Mouse (Mus musculus): ENCODE data around the gene Fyb. TPM values are rescaled to one million over a fixed set of nuclear protein-coding genes. Genes with fewer than 3 reads are reported as not detected.
A peak's percentile ranks its signal among the peaks of the same experiment; 100 is the strongest.

The Fyb gene
- total RNA-seq, 1 experiment from 2014 or later, result 27.8 TPM

DNA sequence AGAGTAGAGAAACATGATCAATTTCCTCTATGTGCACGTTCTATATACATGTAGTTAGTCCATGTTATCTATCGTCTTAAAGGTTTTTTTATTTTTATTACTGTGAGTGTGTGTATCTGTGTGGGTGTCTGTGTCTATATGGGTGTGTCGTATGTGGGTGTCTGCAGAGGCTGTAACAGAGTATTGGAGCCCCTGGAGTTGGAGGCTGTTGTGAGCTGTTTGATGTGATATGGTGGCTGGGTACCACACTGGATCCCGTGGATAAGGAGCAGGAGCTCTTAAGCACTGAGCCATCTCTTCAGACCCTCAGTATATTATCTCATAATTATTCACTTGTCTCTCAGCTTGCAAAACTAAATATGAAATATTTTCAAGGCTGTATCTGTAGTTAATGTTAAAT is 135.4 kb downstream of the Fyb start:
- DNase-seq, result no peak

DNA sequence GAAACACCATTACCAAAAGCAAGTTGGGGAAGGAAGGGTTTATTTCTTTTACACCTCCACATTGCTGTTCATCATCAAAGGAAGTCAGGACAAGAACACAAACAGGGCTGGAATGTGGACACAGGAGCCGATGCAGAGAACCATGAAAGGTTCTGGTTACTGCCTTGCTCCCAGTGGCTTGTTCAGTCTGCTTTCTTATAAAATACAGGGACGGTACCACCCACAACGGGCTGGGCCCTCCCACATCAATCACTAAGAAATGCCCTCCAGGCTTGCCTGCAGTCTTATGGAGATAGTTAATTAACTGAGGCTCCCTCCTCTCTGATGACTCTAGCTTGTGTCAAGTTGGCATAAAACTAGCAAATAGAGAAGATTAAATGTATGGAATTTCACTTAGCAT is 139.3 kb downstream of the Fyb start:
- no peak for DNase-seq

DNA sequence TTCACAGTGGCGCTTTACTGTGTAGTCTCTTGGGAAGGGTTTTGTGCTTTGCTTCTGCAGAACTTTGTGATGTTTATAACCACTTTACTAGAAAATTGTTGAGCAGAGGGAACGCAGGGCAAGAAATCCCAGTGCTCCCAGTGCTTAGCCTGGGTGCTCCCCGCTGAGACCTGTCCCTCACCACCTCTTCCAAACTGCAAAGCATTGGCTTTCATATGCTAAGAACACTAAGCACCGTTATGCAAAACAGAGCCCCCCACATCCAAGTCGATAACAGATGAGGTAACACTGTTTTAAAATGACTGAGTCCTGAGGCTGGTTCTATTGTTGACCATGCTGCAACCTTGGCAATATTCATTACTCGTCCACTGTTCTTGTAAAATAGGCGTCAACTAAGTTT is 141.3 kb downstream of the Fyb start:
- no peak for DNase-seq

DNA sequence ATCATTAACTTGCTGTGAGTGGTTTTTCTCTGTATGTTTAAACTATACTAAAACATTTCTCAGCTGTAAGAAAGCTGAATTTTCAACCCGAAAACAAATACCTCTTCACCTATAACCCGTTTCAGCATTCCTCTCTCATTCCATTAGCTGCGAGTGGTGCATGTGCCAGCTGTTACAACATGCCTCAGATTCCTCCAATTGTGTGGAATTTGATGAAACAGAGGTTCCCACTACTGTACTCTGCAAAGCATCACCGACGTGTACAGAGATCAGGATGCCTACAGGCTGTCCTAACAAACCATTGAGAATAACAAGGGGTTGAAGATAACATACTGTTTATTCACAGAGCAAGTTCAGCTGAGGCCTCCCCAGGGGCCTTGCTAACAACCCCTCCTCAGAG is 143.4 kb downstream of the Fyb start:
- DNase-seq, result no peak

DNA sequence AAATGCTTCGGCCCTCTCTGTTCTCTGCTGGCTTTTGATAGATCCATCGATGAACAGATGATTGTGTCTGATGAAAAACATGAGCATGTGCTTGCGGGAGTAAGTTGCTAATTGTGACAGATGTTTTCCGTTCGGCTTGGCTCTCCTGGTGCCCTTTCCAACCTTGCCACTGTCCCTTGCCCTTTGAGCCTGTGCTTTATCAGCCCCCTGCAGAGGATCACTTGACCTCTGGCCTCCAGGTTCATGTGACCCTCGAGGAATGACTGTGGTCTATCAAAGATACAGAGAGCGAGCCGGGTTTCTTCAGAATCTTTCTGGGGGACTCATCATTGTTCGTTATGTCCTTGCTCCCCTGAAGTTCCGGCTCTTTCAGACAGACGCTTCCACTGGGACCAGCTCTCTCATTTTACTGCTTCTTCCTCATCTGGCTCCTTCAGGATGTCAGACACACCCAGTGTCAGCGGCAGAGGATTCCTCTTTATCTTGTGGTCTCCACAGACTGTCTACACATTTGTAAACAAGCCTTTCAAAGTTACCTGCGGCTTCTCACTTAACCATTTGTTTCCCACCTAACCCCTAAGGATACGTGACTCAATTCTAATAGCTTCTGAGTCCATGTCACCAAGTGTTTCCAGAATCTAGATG is 146.3 kb downstream of the Fyb start:
- DNase-seq, result no peak

DNA sequence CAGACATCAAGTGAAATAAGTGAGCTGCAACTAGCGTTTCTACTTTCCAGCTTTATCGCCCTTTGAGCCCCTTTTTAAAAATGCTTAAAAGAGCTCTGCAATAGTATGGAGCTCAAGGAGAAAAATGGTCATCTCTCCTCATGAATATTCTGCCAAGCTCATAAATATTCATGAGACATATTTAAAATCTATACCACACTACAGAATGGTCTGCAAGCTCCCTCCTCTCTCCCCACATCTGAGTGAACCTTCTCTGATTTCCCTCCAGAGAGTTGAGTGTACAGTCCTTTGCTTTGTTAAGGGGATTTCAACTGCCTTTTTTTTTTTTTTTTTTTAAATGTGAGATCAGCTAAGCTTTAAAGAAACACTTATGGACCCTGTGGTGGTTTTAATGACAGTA is 155.8 kb downstream of the Fyb start:
- DNase-seq, result no peak

DNA sequence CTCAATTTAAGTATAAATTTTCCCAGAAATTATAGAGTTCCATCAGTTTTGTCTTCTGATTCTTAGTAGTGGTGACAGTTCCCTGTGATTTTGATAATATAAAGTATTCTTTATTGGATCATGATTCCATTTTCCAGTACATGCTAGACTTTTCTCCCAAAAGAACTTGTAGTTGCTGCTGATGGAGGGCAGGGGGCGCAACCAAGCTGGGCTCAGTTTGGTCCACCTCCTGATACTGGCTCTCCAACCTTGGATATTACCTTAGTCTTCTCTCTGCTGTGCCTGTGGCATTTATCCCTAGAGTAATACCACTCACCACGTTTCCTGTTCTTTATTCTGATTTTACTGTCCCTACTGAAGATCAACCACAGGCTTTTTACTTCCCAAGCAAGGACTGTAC is 179.5 kb downstream of the Fyb start:
- DNase-seq, result peak; percentile 62

DNA sequence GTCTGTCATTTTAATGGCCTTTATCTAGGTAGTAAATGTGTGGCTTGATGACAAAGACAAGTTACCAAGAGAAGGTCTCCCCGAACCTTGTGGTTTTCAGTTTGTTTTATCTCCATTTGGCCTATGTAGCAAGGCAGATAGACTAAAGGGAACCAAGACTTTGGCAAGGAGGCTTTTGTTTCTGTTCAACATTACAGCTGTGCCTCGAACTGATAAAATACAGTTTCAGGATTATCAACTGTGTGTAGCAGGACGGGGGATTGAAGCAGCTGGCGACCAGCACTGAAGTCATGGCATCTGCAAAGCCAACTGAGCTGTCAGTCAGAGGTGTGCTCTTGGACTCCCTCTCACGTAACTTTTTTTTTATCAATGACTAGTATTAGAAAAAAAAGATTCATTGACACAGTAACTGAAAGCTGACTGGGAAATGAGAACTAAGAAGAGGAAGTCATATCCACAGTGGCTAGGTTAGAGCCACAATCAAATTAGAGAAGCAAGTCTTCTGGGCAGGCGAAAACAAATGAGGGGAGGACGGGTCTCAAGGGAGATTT is 182.8 kb downstream of the Fyb start:
- no peak for DNase-seq

DNA sequence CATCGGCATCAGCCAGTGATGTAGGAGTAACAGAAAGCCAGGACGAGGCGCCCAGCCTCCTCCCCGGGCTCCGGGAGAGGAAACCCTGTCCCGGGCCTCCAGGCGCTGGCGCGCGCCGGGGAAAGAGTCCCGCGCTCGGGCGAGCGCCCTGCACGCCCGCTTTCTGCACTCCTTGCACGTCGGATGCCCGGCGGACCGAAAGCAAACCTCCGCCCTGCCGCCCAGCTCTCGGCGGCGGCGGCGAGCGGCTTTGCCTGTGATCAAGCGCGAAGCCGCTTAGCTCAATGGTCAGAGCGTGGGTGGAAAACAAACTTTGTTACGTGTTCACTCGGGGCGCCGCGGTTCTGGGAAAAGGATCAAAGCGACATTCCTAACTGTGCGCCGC is 184.9 kb downstream of the Fyb start:
- DNase-seq, result peak; percentile 80

DNA sequence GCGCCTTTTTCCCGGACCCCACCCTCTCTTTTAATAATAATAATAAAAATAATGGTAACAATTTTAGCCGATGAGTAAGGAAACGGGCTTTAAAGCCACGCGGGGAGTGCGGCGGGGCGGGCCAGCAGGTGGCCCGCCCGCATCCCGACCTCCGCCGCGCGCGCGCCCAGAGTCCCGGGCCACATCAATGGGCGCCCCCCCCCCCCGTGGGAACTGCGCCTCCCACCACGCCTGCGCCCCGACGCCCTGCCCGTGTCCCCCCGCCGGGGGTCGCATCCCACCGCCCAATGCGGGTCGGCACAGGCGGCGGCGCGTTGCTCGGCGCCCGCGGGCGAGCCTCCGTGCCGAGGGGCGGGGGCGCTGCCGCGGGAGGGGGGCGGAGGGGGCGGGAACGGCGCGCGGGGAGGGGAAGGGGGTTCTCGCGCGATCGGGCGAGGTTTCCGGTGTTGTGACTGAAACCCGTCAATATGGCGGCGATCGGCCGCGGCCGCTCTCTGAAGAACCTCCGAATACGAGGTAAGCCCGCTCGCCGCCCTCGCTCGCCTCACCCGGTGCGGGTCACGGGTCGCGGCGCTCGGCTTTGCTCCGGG is 185.4 kb downstream of the Fyb start, which contains the start of gene Rictor:
TSS of gene Rictor (plus strand) at position 444 of the 590 bp plus-strand sequence.
- DNase-seq, result peak; percentile 94

DNA sequence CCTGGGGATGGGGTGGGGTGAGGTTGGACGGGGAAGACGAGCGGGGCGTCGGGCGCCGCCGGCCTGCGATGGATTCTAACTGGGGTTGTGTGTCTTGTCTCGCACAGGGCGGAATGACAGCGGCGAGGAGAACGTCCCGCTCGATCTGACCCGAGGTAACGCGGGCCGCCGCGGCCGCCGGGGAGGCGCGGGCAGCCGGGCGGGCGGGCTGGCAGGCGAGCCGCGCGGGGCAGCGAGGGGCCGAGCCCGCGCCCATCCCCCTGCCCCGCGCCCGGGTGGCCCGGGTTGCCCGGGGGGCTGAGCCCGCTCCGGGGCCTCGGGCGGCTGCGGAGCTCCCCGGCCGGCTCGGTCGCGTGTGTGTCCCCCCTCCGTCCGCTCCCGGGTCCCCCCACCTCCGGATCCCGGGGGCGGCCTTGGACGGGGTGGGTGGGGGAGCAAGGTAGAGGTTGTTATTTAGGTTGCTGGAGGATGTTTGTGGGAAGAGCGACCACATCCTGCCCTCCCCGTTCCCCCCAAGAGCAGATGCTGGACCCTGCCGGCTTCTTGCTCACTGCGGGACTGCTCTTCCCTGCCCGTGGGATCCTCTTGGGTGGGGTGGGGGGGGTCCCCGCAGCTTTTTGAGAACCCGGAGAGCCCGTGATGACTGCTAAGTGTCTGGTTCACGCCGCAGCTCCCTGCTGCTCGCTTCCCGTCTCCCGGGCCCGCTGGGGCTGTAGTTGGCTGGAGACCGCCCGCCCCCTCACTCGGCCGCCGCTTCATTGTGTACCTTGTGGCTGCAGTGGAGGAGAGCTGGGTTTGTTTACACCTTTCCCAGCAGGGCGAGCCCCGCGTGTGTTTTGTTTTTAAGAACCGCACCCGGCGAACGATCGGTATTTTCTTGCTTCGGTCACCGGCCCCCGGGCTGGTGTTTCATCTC is 186.1 kb downstream of the Fyb start:
- DNase-seq, result peak; percentile 58

DNA sequence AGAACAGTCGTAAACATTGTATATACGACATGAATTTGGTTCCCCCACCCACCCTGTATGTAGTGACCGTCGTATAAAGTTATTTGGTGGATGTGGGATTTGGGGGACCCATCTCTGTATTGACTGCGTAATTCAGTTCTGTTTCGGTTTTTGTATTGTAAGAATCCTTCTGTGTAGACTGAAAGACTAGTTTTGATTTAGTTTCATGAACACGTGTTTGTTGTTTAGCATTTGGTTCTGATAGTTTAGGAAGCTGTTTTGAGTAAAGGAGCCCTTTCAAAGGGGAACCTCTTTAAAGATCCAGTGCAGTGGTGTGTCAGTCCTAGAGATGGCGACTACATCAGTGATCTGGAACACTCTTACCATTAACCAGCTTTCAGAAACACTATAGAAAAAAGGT is 187.0 kb downstream of the Fyb start:
- no peak for DNase-seq

DNA sequence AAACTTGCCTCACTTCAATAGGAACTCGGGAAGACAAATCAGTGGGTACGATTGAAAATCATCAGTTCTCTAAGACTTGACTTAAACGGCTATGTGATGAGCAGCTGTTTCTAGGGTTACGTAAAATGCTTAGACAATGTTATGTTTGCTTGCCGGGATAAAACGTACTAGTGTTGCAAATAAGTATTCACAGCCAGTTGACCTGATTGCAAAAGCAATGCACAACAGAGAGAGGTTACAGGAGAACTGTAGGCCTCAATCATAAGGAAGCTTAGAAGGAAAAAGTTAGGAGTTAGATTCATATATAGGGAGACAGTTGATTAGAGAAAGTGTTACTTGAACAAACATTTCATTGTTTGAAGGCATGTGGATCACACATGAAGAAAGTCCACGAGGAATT is 187.7 kb downstream of the Fyb start:
- no peak for DNase-seq

DNA sequence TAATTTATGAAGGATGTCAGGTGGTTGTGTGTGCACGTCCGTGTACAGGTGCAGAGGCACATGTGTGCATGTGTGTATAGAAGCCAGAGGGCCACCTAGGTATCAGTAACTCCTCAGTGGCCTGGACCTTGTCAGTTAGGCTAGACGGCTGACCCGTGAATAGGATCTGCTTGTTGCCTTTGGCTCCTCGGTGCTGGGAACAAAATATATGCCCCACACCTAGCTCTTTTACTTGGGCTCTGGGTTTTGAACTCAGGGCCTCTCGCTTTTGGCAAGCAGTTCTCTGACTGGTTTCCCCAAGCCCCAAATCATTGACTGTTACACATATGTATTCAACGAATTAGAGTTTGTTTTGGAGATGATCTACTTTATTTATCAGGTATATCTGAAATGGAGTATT is 188.6 kb downstream of the Fyb start:
- DNase-seq, result no peak

Other genes starting within 250 kb of the Fyb start
- gene Dab2, start 223.1 kb upstream of the Fyb start, total RNA-seq (2021), result 421 TPM in 2 replicates
- 0.90 and 12.9 TPM in 2 replicates for gene C9, start 77.5 kb upstream of the Fyb start, total RNA-seq (2021)
- 25.9 and 26.2 TPM in 2 replicates for gene Rictor, start 185.5 kb downstream of the Fyb start, total RNA-seq (2021)

Data from adrenal gland, postnatal 14 days (tissue).